Mouse (Mus musculus) right cerebral cortex, postnatal 36 days (tissue): ENCODE results near the gene Smo.
"Not testable (repeated sequence)": the region's sequence is repeated elsewhere in the genome, so short reads cannot be mapped to it uniquely, and the experiment has no call there.

ENCODE experiments used
- DNase-seq, 2 experiments: peaks; one replicate each; pipeline ENCODE4 v3.0.0; 2022; ENCODE audit warnings: low spot score in 2 of 2, mixed read lengths in 1 of 2

Smo gene

DNA sequence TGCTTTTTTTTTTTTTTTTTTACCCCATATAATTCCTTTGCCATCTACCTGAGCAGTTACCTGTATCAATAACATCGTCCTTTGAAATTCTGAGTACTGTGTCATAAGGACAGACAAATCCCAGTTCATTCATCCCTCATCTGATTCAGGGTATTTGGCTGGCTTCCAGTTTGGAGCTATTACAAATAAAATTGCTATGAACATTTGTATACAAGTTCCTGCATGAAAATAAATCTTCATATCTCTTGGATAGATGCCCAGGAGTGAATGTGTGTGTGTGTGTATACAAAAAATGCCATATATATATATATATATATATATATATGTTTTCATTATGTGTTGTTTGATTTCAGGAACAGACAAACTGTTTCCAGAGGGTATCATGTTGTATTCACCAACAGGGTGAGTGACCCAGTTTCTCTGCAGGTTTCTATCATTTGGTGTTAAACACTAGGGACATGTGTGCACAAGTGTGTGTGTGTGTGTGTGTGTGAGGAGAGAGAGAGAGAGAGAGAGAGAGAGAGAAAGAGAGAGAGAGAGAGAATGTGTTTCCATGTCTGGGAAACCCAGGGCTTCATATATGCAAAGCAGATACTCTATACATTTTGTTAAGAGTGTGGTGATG, 8.6 kb upstream of the Smo start:
- DNase-seq = no peak

DNA sequence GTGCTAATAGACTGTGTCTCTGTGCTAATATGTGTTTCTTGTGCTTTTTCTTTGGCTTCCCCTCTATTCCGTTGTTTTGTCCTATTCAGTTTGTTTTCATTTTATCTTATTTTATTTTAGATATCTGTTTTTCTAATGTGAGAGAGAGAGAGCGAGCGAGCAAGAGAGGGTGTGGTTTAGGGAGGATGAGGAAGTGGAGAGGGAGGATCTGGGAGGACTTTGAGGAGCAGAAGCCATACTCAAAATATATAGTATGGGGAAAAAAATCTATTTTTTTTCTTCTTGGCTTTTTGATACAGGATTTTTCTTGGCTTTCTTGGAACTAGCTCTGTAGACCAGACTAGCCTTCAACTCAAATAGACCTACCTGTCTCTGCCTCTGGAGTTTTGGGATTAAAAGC, 7.3 kb upstream of the Smo start:
- DNase-seq = no peak

DNA sequence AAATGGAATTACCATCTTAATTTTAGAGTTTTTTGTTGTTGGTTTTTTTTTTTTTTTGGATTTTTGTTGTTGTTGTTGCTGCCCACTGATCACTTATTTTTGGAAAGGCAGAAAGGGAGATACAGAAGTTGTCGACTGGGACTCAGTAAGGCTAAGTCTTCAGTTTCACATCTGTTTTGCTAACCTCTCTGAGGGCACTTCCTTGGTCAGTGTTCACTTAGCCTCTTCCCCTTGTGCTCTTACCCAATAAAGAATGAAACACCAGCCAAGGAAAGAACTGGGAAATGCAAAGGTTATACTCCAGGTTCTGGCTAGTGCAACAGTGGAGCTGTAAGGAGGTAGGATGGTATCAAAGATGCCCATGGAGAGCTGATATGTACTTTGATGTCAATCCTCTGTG, 5.8 kb upstream of the Smo start:
- DNase-seq = no peak

DNA sequence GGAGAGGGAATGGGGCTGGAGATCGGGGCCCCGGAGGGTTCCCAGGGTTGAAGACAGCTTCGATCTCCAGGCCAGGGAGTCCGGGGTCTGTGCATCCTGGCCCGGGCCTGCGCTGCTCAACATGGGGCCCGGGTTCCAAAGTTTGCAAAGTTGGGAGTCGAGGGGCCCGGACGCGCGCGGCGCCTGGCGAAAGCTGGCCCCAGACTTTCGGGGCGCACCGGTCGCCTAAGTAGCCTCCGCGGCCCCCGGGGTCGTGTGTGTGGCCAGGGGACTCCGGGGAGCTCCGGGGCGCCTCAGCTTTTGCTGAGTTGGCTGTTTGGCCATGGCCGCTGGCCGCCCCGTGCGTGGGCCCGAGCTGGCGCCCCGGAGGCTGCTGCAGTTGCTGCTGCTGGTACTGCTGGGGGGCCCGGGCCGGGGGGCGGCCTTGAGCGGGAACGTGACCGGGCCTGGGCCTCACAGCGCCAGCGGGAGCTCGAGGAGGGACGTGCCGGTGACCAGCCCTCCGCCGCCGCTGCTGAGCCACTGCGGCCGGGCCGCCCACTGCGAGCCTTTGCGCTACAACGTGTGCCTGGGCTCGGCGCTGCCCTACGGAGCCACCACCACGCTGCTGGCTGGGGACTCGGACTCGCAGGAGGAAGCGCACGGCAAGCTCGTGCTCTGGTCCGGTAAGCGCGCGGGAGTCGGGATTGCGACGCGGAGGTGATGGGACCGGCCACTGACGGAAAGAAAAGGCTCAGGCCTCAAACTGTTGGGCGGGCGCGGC, 567 bp downstream of the Smo start:
- DNase-seq = no peak

DNA sequence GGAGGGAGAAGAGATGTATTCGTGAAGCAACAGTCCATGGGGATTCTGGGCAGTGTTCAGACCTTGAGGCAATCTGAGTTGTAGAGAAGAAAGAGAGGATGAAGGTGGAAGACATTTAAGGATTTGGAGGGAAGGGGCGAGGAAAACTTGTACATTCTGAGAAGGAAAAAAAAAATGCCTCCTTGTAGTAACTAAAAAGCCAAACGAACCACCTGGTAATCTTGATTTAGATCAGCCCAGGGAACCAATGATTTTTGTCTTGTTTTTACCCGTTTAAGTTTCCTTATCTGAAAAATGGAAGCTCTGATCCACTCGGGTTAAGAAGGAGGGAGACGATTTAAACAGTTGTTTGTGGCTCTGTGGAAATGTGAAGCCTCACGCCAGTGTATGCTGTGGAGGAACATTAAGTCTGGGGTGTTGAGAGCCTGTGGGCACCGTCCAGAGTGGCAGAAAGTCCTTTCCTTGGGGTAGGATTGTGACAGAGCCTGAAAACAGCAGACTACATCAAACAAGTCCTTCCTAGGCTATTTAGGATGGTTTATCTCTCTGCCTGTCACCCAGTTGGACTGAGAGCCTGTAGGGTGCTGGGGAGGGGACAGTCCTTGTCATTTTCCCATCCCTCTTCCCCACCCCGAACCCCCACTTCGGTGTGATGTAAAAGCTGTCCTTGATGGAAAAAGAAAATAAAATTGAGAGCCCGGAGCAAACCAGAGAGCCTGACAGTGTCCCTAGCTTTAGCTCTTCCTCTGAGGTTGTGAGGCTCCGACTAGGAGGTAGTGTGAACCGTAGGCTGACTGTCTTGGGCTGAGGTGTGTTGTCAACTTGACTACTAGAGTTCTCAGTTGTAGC, 1.5 kb downstream of the Smo start:
- no peak for DNase-seq

DNA sequence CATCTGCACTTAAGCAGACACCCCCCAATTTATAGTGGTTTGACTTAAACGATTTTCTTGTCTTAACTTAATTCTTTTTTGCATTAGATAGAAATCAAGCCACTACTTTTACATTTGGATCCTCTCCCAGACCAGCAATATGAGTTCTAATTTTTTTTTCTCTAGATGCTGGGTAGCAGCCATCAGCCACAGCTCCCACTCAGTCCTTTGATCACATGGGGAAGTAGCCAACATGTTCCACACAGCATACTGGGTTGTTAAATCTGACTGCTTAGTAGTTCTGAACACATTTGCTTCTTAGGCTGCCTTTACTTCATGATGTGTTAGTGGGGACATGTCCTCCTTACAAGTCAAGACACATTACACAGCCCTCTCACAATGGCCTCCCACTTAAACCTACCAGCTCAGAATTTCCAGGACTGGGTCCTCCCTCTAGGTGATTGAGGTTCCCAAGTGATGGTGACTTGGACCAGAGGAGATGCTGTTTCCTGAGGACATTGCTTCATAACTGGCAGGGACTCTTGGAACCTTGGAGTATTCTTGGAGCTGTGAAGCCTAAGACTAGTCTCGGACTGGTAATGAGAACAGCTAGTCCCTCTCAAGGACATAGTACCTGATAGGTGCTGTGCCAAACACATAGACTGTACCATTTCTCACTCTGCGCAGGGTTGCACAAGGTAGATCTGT, 16.3 kb downstream of the Smo start:
- DNase-seq = peak in 1 of 2 experiments; percentile 53

DNA sequence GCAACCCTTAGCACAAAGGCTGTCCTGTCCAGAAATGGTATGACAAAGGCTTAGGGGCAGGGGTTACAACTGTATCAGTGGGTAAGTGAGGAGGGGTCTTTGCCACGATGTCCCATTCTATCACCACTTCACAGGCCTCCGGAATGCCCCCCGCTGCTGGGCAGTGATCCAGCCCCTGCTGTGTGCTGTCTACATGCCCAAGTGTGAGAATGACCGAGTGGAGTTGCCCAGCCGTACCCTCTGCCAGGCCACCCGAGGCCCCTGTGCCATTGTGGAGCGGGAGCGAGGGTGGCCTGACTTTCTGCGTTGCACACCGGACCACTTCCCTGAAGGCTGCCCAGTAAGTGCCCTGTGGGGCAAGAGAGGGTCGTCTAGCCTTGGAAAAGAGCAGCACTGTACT, 18.0 kb downstream of the Smo start:
- no peak for DNase-seq

DNA sequence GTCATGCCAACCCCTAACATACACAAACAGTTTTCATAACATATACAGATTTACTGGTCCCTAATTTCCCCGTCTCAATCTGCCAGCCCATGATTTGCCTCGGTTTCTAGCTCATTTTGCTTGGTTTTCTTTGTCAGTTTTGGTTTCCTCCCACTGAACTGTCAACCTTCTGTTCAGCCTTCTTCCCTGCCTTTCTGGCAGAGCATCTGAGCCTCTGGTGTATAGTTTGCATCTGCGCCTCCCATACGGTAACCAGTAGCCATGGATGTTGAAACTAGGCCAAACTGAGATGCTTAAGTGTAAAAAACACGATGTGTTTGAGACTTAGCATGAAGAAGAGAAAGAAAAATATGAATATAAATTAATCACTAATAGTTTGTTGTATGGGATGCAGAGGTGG, 20.7 kb downstream of the Smo start:
- DNase-seq = no peak

DNA sequence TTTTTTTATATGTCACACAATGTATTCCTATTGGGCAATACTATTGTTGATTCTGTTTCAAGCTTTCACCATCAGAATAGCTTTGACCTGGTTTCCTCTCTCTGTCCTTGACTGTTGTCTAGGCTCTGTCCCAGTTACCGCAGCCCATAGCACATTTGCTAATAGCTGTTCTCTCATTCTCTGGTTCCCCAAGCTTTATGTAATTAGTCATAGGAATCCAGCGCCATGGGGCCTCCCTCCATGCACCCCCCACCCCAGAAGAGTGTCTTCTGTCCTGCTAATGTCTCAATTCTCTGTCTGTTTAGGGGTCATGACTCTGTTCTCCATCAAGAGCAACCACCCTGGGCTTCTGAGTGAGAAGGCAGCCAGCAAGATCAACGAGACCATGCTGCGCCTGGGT, 21.2 kb downstream of the Smo start:
- no peak for DNase-seq

DNA sequence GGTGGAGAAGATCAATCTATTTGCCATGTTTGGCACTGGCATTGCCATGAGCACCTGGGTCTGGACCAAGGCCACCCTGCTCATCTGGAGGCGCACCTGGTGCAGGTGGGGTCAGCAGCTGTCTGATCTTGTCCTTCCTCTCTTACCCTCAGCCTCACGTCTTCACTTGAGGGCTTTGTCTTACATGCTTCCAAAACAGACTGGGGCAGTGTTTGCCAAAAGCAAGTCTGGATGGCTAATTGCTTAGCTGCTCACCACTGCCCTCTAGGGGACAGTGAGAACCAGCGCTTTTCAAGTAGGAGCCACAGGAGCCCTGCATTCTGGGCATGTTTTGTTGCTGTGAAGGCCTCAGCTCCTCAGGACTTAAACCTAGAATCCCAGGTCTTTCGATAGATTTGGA, 23.1 kb downstream of the Smo start:
- DNase-seq = peak in 1 of 2 experiments; percentile 60

DNA sequence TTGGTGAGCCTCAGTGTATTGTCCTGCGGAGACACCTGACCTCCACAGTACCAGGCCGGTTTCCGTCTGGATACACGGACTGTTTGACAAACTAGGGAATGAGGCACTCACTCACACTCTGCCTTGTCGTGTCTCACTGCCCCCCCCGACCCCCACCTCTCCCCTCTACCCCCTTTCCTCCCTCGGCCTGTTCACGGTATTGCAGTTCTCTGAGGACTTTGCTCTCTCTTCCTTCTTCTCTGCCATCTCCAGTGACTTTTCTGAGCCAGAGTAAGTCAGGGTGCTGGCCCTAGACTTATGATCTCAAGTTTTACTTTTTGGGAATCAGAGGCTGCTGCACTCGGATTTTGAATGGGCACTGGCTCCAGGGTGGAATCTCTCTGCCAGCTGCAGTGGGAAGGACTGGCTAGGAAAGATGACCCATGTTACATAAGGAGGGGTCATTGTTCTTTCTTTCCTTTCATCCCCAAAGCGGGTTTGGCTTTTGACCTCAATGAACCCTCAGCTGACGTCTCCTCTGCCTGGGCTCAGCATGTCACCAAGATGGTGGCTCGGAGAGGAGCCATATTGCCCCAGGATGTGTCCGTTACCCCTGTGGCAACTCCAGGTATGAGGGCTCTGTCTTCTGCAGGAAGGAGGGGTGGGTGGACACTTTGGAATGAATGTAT, 23.8 kb downstream of the Smo start:
- no peak for DNase-seq

DNA sequence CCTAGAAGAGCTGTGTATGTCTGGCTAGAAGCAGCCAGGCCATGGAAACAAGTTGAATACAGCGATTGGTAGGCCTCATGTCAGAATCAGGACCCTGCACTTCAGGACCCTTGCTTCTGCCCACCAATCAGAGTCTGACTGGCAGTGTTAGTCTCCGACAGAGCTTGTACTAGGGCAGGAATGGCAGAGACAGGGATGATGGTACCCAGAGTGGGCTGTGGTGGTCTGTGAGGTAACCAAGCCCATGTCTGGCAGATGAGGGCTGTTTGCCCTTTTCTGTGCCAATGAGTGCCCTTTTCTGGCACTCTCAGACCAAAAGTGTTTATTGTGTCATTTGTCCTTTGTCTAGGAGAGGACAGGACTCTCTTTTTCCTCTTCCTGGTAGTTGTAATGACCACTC, 25.1 kb downstream of the Smo start:
- DNase-seq = not testable (repeated sequence)

DNA sequence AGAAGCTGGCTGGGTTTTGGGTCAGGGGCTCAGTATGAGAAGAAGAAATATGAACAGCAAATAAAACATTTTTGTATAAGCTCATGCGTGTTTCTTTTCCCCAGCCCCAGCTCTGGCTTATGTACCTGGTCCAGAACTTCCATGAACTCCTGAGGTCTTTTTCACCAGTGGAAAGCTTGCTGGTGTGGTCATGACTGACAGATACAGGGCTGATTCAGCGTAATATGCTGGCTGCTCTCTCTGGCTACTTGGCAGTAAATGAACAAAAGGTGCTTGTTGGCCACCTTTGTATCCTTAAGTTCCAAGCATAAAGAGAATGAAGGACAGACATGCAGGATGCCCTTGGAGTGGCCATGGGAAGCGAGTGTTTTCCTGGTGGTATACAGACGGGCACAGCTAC, 26.0 kb downstream of the Smo start:
- no peak for DNase-seq

DNA sequence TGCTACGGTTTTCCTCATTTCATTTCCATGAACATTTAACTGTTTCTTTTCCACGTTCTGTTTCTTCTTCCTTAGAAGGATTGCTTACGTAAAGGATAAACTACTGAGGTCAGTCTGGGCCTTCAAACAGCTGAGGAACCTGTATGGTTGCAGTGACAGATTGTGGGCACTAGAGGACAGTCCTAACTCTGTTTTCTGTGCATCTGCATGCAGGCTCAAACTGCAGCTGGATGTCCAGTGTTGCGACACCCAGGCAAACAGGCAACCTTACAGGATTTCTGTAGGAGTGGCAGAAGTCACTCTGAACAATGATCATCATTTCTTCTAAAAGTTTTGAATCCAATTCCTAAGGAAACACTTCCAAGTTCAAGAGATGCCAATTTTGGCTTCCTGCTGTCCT, 27.2 kb downstream of the Smo start:
- DNase-seq = no peak

DNA sequence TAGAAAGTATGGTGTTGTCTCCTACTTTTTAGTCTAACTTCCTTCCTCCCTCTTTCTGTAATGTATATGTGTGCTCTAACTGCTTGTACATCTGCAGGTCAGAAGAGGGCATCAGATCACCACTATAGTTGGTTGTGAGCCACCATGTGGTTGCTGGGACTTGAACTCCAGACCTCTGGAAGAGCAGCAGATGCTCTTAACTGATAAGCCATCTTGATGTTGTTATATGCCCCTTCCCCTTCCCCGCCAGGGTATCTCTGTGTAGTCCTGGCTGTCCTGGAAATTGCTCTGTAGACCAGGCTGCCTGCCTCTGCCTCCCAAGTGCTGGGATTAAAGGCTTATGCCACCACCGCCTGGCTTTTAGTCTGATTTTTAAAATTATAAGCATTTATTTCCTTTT, 31.6 kb downstream of the Smo start:
- no peak for DNase-seq

DNA sequence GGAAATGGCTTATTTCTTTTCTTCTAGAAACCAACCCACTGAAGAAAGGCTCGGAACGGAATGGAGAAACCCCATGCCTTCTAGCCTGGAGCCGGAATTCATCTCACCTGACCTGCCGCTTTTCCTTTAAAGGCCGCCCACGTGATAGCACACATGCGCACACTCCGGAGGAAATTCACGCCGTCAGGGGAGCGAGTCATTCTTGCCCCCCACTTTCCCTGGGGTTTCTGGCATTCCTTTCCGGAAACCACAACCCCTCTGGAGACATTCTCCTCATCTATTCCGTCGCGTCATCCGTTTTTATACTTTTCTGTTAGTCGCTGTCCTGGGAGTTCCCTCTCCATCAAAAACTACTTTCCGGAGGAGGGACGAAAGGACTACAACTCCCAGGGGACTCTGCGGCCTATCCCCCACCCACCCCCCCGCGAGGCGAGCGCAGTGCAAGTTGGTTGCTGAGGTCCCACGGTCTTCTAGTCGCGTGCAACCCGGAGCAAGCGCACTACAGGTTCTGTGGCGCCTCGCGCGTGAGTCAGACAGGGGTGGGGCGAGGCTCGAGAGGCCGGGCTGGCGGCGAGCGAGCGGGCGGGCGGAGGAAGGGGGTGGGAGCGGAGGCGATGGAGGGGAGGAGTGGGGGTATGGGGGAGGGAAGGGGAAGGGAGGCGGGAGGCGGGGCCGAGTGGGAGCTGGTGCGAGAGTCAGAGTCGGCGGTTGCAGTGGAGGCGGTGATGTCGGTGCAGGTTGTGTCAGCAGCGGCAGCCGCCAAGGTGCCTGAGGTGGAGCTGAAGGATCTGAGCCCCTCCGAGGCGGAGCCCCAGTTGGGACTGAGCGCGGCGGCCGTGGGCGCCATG, 32.7 kb downstream of the Smo start, which contains the start of gene Ahcyl2:
Ahcyl2 (plus strand) TSS at position 199 of the 848 bp plus-strand sequence.
- peak; percentile 95 to 96 for DNase-seq

DNA sequence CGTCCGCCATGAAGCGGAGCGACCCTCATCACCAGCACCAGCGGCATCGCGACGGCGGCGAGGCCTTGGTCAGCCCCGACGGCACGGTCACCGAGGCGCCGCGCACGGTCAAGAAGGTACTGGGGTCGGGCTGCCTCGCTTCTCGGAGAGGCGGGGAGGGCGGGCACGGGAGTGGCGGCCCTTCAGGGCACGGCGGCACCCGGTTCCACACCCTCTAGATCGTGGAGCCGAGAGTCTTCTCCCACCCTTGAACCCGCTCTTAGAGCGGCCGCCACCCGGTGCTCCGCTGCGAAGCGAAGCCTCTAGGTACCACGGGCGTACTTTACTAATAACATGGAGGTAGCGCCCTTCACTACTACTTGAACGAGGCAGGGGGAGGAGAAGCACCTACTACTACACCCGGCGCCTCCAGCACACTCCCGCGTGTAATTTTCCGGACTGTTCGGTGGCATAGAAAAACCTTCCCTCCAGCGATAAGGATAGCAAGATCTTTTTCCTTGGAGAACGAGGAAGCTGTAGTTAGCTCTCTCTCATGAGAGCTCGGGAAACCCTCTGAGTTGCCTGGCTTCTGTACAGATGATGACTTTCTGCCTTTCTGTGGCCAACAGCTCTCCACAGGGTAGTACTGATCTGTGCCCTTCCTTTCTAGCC, 33.6 kb downstream of the Smo start:
- DNase-seq = no peak

DNA sequence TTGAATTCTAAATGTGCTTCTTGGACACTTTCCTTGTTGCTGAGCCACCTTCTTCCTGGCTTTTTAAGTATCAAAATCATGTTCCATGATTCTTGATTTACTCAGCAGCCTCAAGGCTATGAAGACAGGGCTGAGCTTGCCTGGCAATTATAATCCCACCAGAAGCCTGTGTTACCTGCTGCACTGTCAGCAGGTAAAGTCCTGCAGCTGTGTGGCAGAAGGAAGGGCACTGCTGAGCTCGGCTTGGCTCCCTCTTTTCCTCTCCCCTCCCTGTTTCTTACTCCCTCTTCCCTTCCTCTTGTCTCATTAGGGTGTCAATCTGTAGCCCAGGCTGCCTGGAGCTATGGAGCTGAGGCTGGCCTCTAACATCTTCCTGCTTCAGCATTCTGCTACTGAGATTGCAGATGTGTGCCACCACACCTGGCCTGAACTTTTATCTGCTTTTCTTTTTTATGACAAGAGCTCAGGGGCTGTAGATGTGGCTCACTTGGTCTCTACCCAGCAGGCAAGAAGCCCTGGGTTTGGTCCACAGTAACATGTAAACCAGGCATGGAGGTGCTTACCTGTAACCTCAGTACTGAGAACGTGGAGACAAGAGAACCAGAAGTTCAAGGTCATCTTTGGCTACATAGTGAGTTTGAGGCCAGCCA, 35.5 kb downstream of the Smo start:
- no peak for DNase-seq

DNA sequence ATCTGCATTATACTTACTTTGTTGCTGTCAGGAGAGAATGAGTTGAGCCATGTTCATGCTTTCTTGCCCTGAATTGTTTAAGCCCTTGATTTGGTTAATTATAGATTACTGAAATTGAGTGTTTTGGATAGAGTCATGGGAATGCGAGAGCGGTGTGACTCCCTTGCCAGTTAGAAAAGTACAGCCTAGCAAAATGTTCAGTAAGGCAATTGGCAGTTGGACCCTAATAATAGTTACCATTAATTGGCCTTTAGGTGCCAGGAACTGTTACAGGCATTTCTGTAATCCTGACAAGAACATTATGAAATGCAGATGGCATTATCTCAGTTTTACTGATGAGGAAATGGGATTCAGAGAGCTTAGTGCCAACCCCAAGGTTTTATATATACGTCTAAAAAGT, 36.9 kb downstream of the Smo start:
- no peak for DNase-seq

DNA sequence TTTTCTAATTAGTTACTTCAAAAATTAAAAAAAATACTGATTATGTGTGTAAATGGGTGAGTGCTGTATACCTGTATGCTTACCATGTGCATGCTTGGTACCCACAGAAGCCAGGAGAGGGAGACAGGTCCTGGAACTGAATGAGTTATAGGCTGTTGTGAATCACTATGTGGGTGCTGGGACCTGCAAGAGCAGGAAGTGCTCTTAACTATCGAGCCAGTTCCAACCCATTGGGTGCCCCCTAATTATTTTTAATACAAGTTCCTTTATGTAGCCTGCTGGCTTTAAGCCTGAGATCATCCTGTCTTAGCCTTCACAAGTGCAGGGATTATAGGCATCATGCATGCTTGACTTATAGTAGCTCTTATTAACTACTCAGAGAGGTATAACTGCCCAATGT, 38.9 kb downstream of the Smo start:
- no peak for DNase-seq
